Mouse (Mus musculus): Measurements from ENCODE around the gene Csnk2a2. TPM values are rescaled to one million over a fixed set of nuclear protein-coding genes. Genes with fewer than 3 reads are reported as not detected.

The Csnk2a2 gene
- polyA plus RNA-seq, 1 experiment from 2014 or later, result 8.8 TPM

DNA sequence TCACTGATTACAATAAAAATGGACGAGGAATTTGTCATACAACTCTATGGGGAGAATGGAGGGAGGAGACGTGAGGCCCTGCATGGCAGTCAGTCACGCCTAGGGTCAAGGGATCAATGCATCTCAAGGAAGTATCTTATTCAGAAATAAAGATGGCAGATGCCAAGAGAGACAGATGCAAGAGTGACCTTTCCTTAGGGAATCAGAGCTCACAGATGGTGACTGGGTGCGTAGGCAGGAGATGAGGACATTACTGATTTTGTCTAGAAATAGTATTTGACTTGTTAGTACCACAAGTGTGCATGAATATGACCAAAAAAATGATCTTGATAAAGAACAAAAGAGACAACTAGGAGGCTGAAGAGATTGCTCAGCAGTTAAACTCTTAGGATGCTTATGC is 22.4 kb upstream of the Csnk2a2 start:
- no peak for ATAC-seq (ENCODE audit: low read depth)
- H3K4me2 ChIP-seq (ENCODE audit: low read depth, low read length), result no peak overlapping the region
- no peak overlapping the region for H3K27ac ChIP-seq (ENCODE audit: low read length)
- 49% methylated on average over 4 of the region's 4 CpGs for WGBS
- H3K4me1 ChIP-seq (replicated peaks; ENCODE audit: control insufficient read depth, insufficient read depth, low read length), result no peaks in the 10 kb centered on the region
- no peak overlapping the region for H3K9ac ChIP-seq (ENCODE audit: low read length)
- H3K27me3 ChIP-seq (ENCODE audit: control insufficient read depth, insufficient read depth, low read depth, low read length), result no peaks in the 10 kb centered on the region
- no peaks in the 10 kb centered on the region for H3K36me3 ChIP-seq (ENCODE audit: control insufficient read depth, insufficient read depth, low read length)
- no peaks in the 10 kb centered on the region for H3K9me3 ChIP-seq (ENCODE audit: control insufficient read depth, low read length)
- H3K4me3 ChIP-seq (ENCODE audit: low read length), result no peak overlapping the region

DNA sequence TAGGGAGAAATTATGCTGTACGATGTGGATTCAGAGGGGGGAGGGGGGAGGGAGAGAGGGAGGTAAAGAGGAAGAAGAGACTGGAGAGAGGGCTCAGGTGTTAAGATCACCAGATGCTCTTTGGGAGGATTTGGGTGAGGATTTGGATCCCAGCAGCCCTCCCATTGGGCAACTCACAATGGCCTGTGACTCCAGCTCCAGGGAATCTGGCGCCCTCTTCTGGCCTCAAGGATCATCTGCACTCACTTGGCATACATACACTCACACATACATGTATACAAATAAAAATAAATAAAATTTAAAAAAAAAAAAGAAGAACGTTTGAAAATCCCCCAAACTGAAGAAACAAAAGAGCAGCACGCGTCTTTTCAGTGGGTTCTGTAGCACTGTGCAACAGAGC is 16.4 kb upstream of the Csnk2a2 start:
- Histone ChIP-seq H3K9me3 (ENCODE audit: control insufficient read depth, low read length) (peaks cover 3% of the 10 kb centered on the region), H3K4me3 (ENCODE audit: low read length) (no peak overlapping the region), H3K27me3 (ENCODE audit: control insufficient read depth, insufficient read depth, low read depth, low read length) (no peaks in the 10 kb centered on the region), H3K4me2 (ENCODE audit: low read depth, low read length) (no peak overlapping the region), H3K4me1 (replicated peaks; ENCODE audit: control insufficient read depth, insufficient read depth, low read length) (no peaks in the 10 kb centered on the region), H3K27ac (ENCODE audit: low read length) (no peak overlapping the region), H3K9ac (ENCODE audit: low read length) (no peak overlapping the region), H3K36me3 (ENCODE audit: control insufficient read depth, insufficient read depth, low read length) (no peaks in the 10 kb centered on the region)
- WGBS, result 71% methylated on average over 5 of the region's 5 CpGs
- ATAC-seq (ENCODE audit: low read depth), result no peak

DNA sequence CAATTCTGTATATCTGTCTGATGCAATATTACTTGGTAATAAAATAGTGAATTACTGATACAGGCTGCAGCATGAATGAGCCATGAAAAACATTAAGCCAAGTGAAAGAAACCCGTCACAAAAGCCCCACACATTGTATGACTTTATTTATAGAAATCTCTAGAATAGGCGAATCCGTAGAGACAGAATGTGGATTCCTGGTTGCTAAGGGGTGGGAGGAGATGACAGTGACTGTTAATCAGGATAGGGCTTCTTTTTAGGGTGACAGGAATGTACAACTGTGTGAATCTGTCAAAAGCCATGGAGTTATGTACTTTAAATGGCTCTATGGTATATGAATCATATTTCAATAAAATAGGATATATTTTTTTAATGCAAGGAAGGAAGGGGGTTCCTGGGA is 15.8 kb upstream of the Csnk2a2 start:
- H3K27me3 ChIP-seq (ENCODE audit: control insufficient read depth, insufficient read depth, low read depth, low read length), result no peaks in the 10 kb centered on the region
- WGBS, result 70% methylated on average over 3 of the region's 3 CpGs
- no peak overlapping the region for H3K4me3 ChIP-seq (ENCODE audit: low read length)
- ATAC-seq (ENCODE audit: low read depth), result no peak
- H3K36me3 ChIP-seq (ENCODE audit: control insufficient read depth, insufficient read depth, low read length), result no peaks in the 10 kb centered on the region
- no peak overlapping the region for H3K4me2 ChIP-seq (ENCODE audit: low read depth, low read length)
- H3K27ac ChIP-seq (ENCODE audit: low read length), result no peak overlapping the region
- no peaks in the 10 kb centered on the region for H3K4me1 ChIP-seq (replicated peaks; ENCODE audit: control insufficient read depth, insufficient read depth, low read length)
- no peak overlapping the region for H3K9ac ChIP-seq (ENCODE audit: low read length)
- peaks cover 3% of the 10 kb centered on the region for H3K9me3 ChIP-seq (ENCODE audit: control insufficient read depth, low read length)

DNA sequence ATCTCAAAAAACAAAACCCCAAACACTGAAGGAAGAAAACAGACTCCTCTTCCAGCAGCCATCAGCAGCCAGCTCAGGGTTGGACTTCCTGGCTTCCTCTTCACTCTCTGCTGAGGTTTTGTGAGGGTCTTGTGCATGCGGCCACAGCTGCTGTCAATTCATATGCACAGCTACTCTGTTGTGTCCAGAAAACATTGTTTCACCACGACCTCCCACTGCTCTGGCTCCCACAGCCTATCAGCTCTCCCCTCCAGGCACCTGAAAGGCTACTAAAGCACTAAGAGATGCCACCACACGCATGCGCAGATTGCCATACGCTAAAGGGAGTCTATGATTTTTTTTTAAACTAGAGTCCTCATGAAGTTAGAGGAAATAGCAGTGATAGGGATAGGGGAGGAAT is 15.0 kb upstream of the Csnk2a2 start:
- no peak overlapping the region for H3K27ac ChIP-seq (ENCODE audit: low read length)
- no peak overlapping the region for H3K9ac ChIP-seq (ENCODE audit: low read length)
- no peaks in the 10 kb centered on the region for H3K4me1 ChIP-seq (replicated peaks; ENCODE audit: control insufficient read depth, insufficient read depth, low read length)
- no peaks in the 10 kb centered on the region for H3K27me3 ChIP-seq (ENCODE audit: control insufficient read depth, insufficient read depth, low read depth, low read length)
- WGBS, result 74% methylated on average over 5 of the region's 5 CpGs
- no peak overlapping the region for H3K4me3 ChIP-seq (ENCODE audit: low read length)
- no peak overlapping the region for H3K4me2 ChIP-seq (ENCODE audit: low read depth, low read length)
- no peak for ATAC-seq (ENCODE audit: low read depth)
- H3K36me3 ChIP-seq (ENCODE audit: control insufficient read depth, insufficient read depth, low read length), result no peaks in the 10 kb centered on the region
- H3K9me3 ChIP-seq (ENCODE audit: control insufficient read depth, low read length), result peaks cover 3% of the 10 kb centered on the region

DNA sequence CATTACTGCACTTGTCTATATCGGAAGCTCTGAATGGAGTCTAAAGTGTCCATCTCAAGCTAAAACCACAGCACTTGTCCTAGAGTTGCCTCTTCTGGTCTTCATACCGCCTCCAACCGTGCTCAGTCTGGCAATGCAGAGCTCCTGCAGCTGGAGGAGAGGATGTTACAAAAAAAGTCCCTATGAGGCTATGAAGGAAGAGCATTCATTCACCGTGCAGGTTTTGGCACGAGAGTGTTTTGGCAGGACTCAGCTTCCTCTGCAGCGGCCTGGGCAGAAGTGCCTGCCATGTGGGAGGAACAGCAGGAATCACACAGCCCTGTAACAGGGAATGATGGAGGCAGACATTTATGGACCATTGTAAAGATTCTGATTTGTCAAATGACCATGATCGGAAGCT is 12.6 kb upstream of the Csnk2a2 start:
- no peak overlapping the region for H3K9ac ChIP-seq (ENCODE audit: low read length)
- no peak overlapping the region for H3K27ac ChIP-seq (ENCODE audit: low read length)
- 73% methylated on average over 7 of the region's 7 CpGs for WGBS
- no peak overlapping the region for H3K4me2 ChIP-seq (ENCODE audit: low read depth, low read length)
- peaks cover 3% of the 10 kb centered on the region for H3K9me3 ChIP-seq (ENCODE audit: control insufficient read depth, low read length)
- no peaks in the 10 kb centered on the region for H3K36me3 ChIP-seq (ENCODE audit: control insufficient read depth, insufficient read depth, low read length)
- no peak for ATAC-seq (ENCODE audit: low read depth)
- H3K4me1 ChIP-seq (replicated peaks; ENCODE audit: control insufficient read depth, insufficient read depth, low read length), result no peaks in the 10 kb centered on the region
- no peaks in the 10 kb centered on the region; the same call in 1 of the 2 replicates for H3K27me3 ChIP-seq (ENCODE audit: control insufficient read depth, insufficient read depth, low read depth, low read length)
- no peak overlapping the region for H3K4me3 ChIP-seq (ENCODE audit: low read length)

DNA sequence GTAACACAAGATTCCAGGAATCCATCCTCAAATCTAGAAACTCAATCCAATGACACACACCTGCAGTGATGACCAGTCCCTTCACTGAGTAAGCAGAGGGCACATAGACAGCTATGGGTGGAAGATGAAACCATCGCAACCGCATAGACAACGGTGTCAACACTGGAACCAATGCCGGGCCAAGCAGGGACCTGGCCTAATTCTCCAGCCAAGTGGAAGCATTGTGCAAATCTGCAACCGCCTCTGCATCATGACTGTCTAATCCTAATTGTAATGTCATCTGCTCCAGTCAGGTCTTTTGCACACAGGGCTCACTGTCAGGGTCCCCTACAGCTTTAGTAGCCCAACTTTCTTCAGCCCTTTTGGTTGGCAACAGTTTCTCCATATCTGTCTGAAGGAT is 10.6 kb upstream of the Csnk2a2 start:
- Histone ChIP-seq H3K27ac (ENCODE audit: low read length) (no peak overlapping the region), H3K36me3 (ENCODE audit: control insufficient read depth, insufficient read depth, low read length) (no peaks in the 10 kb centered on the region), H3K9ac (ENCODE audit: low read length) (no peak overlapping the region), H3K4me1 (replicated peaks; ENCODE audit: control insufficient read depth, insufficient read depth, low read length) (peaks cover 3% of the 10 kb centered on the region; the same call in 1 of the 2 replicates), H3K9me3 (ENCODE audit: control insufficient read depth, low read length) (no peaks in the 10 kb centered on the region), H3K4me2 (ENCODE audit: low read depth, low read length) (no peak overlapping the region), H3K27me3 (ENCODE audit: control insufficient read depth, insufficient read depth, low read depth, low read length) (no peaks in the 10 kb centered on the region; the same call in 1 of the 2 replicates), H3K4me3 (ENCODE audit: low read length) (no peak overlapping the region)
- ATAC-seq (ENCODE audit: low read depth), result no peak
- 91% methylated on average over 5 of the region's 5 CpGs for WGBS

DNA sequence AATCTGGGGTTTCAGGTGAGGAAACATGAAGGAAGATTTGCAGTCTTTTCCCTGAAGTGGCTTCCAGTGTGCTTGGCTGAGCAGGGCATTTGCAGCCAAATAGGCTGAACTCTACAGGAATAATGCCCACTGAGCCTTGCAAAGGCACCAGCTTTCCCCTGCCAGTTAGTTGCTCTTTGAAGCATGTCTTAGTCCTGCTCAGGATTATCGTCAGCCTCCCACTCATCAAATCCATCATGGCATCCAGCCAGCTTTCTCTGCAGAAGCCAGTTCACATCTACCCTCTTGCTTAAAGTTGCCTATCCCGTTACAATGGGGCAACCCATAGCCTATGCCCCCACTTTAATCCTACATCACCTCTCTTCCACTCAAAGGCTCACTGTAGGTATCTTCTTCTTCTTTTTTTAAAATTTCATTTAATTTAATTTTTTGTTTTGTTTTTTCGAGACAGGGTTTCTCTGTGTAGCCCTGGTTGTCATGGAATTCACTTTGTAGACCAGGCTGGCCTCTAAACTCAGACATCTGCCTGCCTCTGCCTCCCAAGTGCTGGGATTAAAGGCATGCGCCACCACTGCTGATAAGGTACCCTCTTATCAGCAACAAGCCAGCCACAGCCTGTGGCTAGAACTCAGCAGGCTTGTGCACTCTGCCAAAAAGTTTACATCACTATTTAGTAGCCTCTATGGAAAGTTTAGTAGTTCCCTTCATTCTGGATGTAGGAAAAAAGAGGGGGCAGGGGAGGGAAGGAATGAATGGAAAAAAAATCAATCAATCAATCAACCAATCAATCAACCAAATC is 9.6 kb upstream of the Csnk2a2 start:
- no peaks in the 10 kb centered on the region for H3K9me3 ChIP-seq (ENCODE audit: control insufficient read depth, low read length)
- ATAC-seq (ENCODE audit: low read depth), result no peak
- H3K9ac ChIP-seq (ENCODE audit: low read length), result no peak overlapping the region
- H3K4me1 ChIP-seq (replicated peaks; ENCODE audit: control insufficient read depth, insufficient read depth, low read length), result peaks cover 3% of the 10 kb centered on the region; the same call in 1 of the 2 replicates
- H3K27me3 ChIP-seq (ENCODE audit: control insufficient read depth, insufficient read depth, low read depth, low read length), result no peaks in the 10 kb centered on the region; the same call in 1 of the 2 replicates
- no peak overlapping the region for H3K27ac ChIP-seq (ENCODE audit: low read length)
- WGBS, result 60% methylated on average over 4 of the region's 4 CpGs
- H3K4me2 ChIP-seq (ENCODE audit: low read depth, low read length), result no peak overlapping the region
- H3K4me3 ChIP-seq (ENCODE audit: low read length), result no peak overlapping the region
- H3K36me3 ChIP-seq (ENCODE audit: control insufficient read depth, insufficient read depth, low read length), result no peaks in the 10 kb centered on the region

DNA sequence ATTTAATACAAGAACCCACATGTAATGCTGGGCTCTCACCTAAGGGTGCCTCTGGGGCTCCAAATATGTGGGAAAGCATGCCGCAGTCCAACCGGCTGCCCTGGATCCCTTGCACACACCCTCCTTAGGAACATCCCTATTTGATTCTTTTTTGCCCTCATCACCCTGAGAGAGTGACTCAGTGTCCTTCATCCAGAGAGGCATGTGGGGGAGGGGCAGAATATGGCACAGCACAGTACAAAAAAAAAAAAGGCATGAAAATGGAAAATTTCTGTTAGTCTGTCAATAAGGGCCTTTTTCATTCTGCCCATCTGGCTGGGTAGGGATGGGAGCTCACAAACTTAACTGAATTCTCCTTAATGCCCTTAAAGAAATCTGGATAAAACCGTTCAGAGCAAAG is 8.0 kb upstream of the Csnk2a2 start:
- Histone ChIP-seq H3K4me2 (ENCODE audit: low read depth, low read length) (no peak overlapping the region), H3K9ac (ENCODE audit: low read length) (no peak overlapping the region), H3K9me3 (ENCODE audit: control insufficient read depth, low read length) (no peaks in the 10 kb centered on the region), H3K4me1 (replicated peaks; ENCODE audit: control insufficient read depth, insufficient read depth, low read length) (peaks cover 3% of the 10 kb centered on the region; the same call in 1 of the 2 replicates), H3K27ac (ENCODE audit: low read length) (no peak overlapping the region), H3K27me3 (ENCODE audit: control insufficient read depth, insufficient read depth, low read depth, low read length) (no peaks in the 10 kb centered on the region; the same call in 1 of the 2 replicates), H3K4me3 (ENCODE audit: low read length) (no peak overlapping the region), H3K36me3 (ENCODE audit: control insufficient read depth, insufficient read depth, low read length) (no peaks in the 10 kb centered on the region)
- ATAC-seq (ENCODE audit: low read depth), result no peak
- 60% methylated on average over 3 of the region's 3 CpGs for WGBS

DNA sequence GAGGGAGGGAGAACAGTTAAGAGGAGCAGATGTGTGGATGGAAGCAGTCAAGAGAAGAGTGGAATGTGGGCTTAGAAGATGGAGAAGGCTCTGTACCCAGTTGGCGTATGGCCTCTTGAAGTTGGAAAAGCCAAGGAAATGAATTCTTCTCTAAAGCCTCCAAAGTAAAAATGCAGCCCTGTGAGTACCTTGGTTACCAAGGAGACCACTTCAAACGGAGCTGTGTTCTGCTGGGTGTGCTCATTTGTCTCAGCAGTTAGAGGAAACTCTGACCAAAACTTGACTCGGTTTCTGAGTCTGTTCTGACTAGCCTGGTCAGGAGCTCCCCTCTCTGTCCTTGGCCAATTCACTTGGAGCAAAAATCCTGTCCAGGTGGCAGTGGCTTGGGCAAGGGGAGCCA is 6.6 kb upstream of the Csnk2a2 start:
- 20% methylated on average over 3 of the region's 3 CpGs for WGBS
- Histone ChIP-seq H3K9ac (ENCODE audit: low read length) (no peak overlapping the region), H3K36me3 (ENCODE audit: control insufficient read depth, insufficient read depth, low read length) (no peaks in the 10 kb centered on the region), H3K4me2 (ENCODE audit: low read depth, low read length) (no peak overlapping the region), H3K27me3 (ENCODE audit: control insufficient read depth, insufficient read depth, low read depth, low read length) (no peaks in the 10 kb centered on the region; the same call in 1 of the 2 replicates), H3K4me3 (ENCODE audit: low read length) (no peak overlapping the region), H3K9me3 (ENCODE audit: control insufficient read depth, low read length) (no peaks in the 10 kb centered on the region), H3K27ac (ENCODE audit: low read length) (no peak overlapping the region), H3K4me1 (replicated peaks; ENCODE audit: control insufficient read depth, insufficient read depth, low read length) (peaks cover 3% of the 10 kb centered on the region; the same call in 1 of the 2 replicates)
- ATAC-seq (ENCODE audit: low read depth), result peak; percentile 57; the same call in 1 of the 2 replicates
